In the genomic region with DNA sequence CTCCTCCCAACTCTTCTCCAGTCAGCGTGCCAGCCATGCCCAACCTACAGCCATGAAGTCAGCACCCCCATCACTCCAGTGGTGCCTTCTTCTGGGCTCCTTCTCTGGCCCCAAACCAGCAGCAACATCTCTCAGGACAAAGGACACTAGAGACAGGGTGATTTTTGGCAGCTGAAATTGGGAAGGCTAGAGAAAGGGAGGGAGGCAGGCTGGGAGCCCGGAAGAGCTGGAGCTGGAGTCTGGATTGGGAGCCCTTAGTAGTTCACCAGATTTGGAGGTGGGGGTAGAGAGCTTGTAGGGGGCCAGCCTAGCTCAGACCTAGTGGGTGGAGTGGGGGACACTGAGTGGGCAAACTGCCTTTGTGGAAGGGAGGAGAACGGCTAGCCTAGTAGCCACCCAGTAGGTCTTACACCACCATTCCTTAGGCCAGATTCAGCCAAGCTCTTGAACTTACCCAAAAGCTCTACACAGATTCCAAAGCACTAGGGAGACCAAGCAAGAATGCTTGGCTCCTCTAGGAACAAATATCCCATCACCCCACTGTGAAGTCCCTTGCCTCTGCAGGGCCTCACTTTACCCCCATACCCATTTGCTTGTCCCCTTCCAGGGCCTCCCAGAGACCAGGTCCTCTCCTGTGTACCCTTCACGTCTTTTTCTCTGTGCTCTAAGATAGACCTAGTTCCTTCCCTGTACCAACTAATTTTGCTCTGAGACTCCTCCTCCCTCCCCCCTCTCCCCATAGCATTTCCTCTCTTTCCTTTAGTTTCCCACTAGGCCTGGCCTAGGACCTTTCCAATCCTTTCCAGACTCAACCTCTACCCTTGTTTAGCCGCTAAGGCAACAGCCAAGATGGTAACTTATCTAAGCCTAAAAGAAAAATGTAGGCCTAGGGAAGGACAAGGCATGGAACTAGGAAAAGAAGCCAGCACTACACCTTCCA, we compare ENCODE assay signal across 9 mouse cellular contexts. TPM values are rescaled to one million over a fixed set of nuclear protein-coding genes. Genes with fewer than 3 reads are reported as not detected.
DNase-seq lines count a peak whose midpoint lies in the region; ATAC-seq and TF ChIP-seq lines count a peak whose summit lies in the region.
"Had no signal": no experiment of that assay in that cellular context is flagged by ENCODE, and none has a peak within 500 bp of the region (broad histone marks: within the 10 kb centered on the region; RNA-seq: fewer than 3 reads in every experiment).

No protein-coding gene starts in this region.

- H3K9me3 ChIP-seq in embryonic facial prominence, embryonic 13.5 days = no peaks in the 10 kb centered on the region
- no peaks in the 10 kb centered on the region for H3K9me3 ChIP-seq in heart, postnatal 0 days (replicated peaks; ENCODE audit: control insufficient read depth, low read length)

- 27% methylated on average over 5 of the region's 5 CpGs for WGBS in embryonic facial prominence, embryonic 13.5 days
- WGBS in heart, postnatal 0 days = 23% methylated on average over 5 of the region's 5 CpGs

- no peak for TF ChIP-seq EP300 in heart, postnatal 0 days (IDR thresholded peaks at IDR 0.05; ENCODE audit: low read depth)

- H3K36me3 ChIP-seq in embryonic facial prominence, embryonic 13.5 days = 0 out of 2 replicates have a peak, but pooled peaks cover 3% of the 10 kb centered on the region
- H3K36me3 ChIP-seq in heart, postnatal 0 days (replicated peaks; ENCODE audit: control insufficient read depth, insufficient read depth, low read length) = peaks cover 4% of the 10 kb centered on the region; the same call in 1 of the 2 replicates

- H3K9ac ChIP-seq in embryonic facial prominence, embryonic 13.5 days = peak overlapping the region; percentile 97
- H3K9ac ChIP-seq in heart, postnatal 0 days (replicated peaks; ENCODE audit: low read depth, low read length) = peak overlapping the region; percentile 38

- H3K4me1 ChIP-seq in embryonic facial prominence, embryonic 13.5 days = peaks cover 46% of the 10 kb centered on the region
- peaks cover 43% of the 10 kb centered on the region for H3K4me1 ChIP-seq in heart, postnatal 0 days (ENCODE audit: control insufficient read depth, insufficient read depth)

- peak; percentile 56 for DNase-seq in 416B (ENCODE audit: low read depth)
- peak; percentile 73 for DNase-seq in adrenal gland, adult 2 months
- peak; percentile 58 for DNase-seq in heart, postnatal 0 days (ENCODE audit: low spot score)
- peak; percentile 52 to 64 for DNase-seq in kidney, postnatal 36 days
- DNase-seq in lung, postnatal 14 days = peak; percentile 39
- DNase-seq in testis, postnatal 10 days (ENCODE audit: low spot score) = peak; percentile 68
- DNase-seq in thymus, adult 18-20 months = no peak

- H3K4me2 ChIP-seq in embryonic facial prominence, embryonic 13.5 days = peak overlapping the region; percentile 68
- peak overlapping the region; percentile 86 for H3K4me2 ChIP-seq in heart, postnatal 0 days (ENCODE audit: low read depth, low read length)

- peak overlapping the region; percentile 99 for H3K27ac ChIP-seq in embryonic facial prominence, embryonic 13.5 days
- H3K27ac ChIP-seq in heart, postnatal 0 days (ENCODE audit: low read depth) = peak overlapping the region; percentile 96
- H3K27ac ChIP-seq: macrophage had no signal

- no peak for TF ChIP-seq CTCF in heart, postnatal 0 days (IDR thresholded peaks at IDR 0.05; ENCODE audit: low read depth)

- no peaks in the 10 kb centered on the region for H3K27me3 ChIP-seq in embryonic facial prominence, embryonic 13.5 days
- no peaks in the 10 kb centered on the region for H3K27me3 ChIP-seq in heart, postnatal 0 days (ENCODE audit: control insufficient read depth, insufficient read depth, low read length)

- ATAC-seq in embryonic facial prominence, embryonic 13.5 days (ENCODE audit: insufficient number of reproducible peaks, insufficient read depth, low FRiP score, low TSS enrichment, low read depth) = no peak
- ATAC-seq in heart, postnatal 0 days (ENCODE audit: insufficient read depth, low read depth) = peak; percentile 15; the same call in 1 of the 2 replicates

- peak overlapping the region; percentile 76 for H3K4me3 ChIP-seq in embryonic facial prominence, embryonic 13.5 days
- peak overlapping the region; percentile 93 for H3K4me3 ChIP-seq in heart, postnatal 0 days (ENCODE audit: low read depth, low read length)

RNA-seq across cellular contexts. Expression of a gene that starts 1.9 kb away (rescaled TPM):
- 10 to 100 TPM; 76.8 to 86.3 TPM for total RNA-seq in adrenal gland, adult 2 months (2021)
- polyA plus RNA-seq in adrenal gland, adult 2 months (2012; rRNA removed) = 73.3 and 110 TPM in 2 replicates
- 22.1 and 22.2 TPM in 2 replicates for polyA plus RNA-seq in embryonic facial prominence, embryonic 13.5 days (2015; fragmentation: Nextera tagmentation; extraction: Ambion mirVana)
- total RNA-seq in heart, postnatal 0 days (2014; rRNA removed; ENCODE audit: low replicate concordance) = 7.8 and 8.5 TPM in 2 replicates
- 5.4 and 6.0 TPM in 2 replicates for polyA plus RNA-seq in heart, postnatal 0 days (2015; fragmentation: Nextera tagmentation; extraction: Ambion mirVana)

RNA-seq across cellular contexts. Expression of a gene that starts 2.4 kb away (rescaled TPM):
- not detected for total RNA-seq in adrenal gland, adult 2 months (2021)
- polyA plus RNA-seq in adrenal gland, adult 2 months (2012; rRNA removed) = not detected in 2 replicates
- polyA plus RNA-seq in embryonic facial prominence, embryonic 13.5 days (2015; fragmentation: Nextera tagmentation; extraction: Ambion mirVana) = 0.33 TPM in 1 of 2 replicates, not detected in the other
- total RNA-seq in heart, postnatal 0 days (2014; rRNA removed; ENCODE audit: low replicate concordance) = not detected in 2 replicates
- not detected in 2 replicates for polyA plus RNA-seq in heart, postnatal 0 days (2015; fragmentation: Nextera tagmentation; extraction: Ambion mirVana)
- polyA plus RNA-seq: macrophage had no signal

RNA-seq across cellular contexts. Expression of a gene that starts 11.3 kb away (rescaled TPM):
- 10 to 100 TPM; 12.4 to 35.9 TPM for total RNA-seq in adrenal gland, adult 2 months (2021)
- 8.3 and 16.5 TPM in 2 replicates for polyA plus RNA-seq in adrenal gland, adult 2 months (2012; rRNA removed)
- 10.7 and 10.9 TPM in 2 replicates for polyA plus RNA-seq in embryonic facial prominence, embryonic 13.5 days (2015; fragmentation: Nextera tagmentation; extraction: Ambion mirVana)
- total RNA-seq in heart, postnatal 0 days (2014; rRNA removed; ENCODE audit: low replicate concordance) = 1.7 and 4.1 TPM in 2 replicates
- polyA plus RNA-seq in heart, postnatal 0 days (2015; fragmentation: Nextera tagmentation; extraction: Ambion mirVana) = 1.3 and 1.5 TPM in 2 replicates

RNA-seq across cellular contexts. Expression of a gene that starts 17.0 kb away (rescaled TPM):
- 100 to 1,000 TPM; 357 to 360 TPM for total RNA-seq in adrenal gland, adult 2 months (2021)
- polyA plus RNA-seq in adrenal gland, adult 2 months (2012; rRNA removed) = 233 and 246 TPM in 2 replicates
- 487 and 605 TPM in 2 replicates for polyA plus RNA-seq in embryonic facial prominence, embryonic 13.5 days (2015; fragmentation: Nextera tagmentation; extraction: Ambion mirVana)
- 119 and 153 TPM in 2 replicates for total RNA-seq in heart, postnatal 0 days (2014; rRNA removed; ENCODE audit: low replicate concordance)
- polyA plus RNA-seq in heart, postnatal 0 days (2015; fragmentation: Nextera tagmentation; extraction: Ambion mirVana) = 492 and 535 TPM in 2 replicates

RNA-seq across cellular contexts. Expression of a gene that starts 19.7 kb away (rescaled TPM):
- total RNA-seq in adrenal gland, adult 2 months (2021) = 10 to 100 TPM in 1 of 2 experiments, 1 to 10 TPM in 1; 6.5 to 11.2 TPM
- polyA plus RNA-seq in adrenal gland, adult 2 months (2012; rRNA removed) = 6.1 and 6.8 TPM in 2 replicates
- polyA plus RNA-seq in embryonic facial prominence, embryonic 13.5 days (2015; fragmentation: Nextera tagmentation; extraction: Ambion mirVana) = 9.2 and 13.9 TPM in 2 replicates
- 2.4 and 6.3 TPM in 2 replicates for total RNA-seq in heart, postnatal 0 days (2014; rRNA removed; ENCODE audit: low replicate concordance)
- 4.3 and 4.5 TPM in 2 replicates for polyA plus RNA-seq in heart, postnatal 0 days (2015; fragmentation: Nextera tagmentation; extraction: Ambion mirVana)

Comparison
In these comparisons a context has a peak if more than half of its experiments do, and no peak if none do; other contexts are left out.
1. DNase-seq: peak in 416B (single experiment), adrenal gland, adult 2 months (single experiment), heart, postnatal 0 days (single experiment), kidney, postnatal 36 days (2 of 2), lung, postnatal 14 days (single experiment) and testis, postnatal 10 days (single experiment); none in thymus, adult 18-20 months (0 of 2).